Mouse (Mus musculus) erythroblast, embryonic 14.5 days (primary cell): ENCODE data around the gene Nmt1.

Source experiments
- GATA1 ChIP-seq: IDR thresholded peaks from 2 replicates; pipeline ENCODE4 v1.6.1; 2012; ENCODE audit warnings: low read length, inconsistent platforms, mixed read lengths
- TAL1 ChIP-seq: IDR thresholded peaks from 3 replicates; pipeline ENCODE4 v1.6.1; 2012; ENCODE audit warnings: low read length, inconsistent platforms, mixed read lengths

DNA sequence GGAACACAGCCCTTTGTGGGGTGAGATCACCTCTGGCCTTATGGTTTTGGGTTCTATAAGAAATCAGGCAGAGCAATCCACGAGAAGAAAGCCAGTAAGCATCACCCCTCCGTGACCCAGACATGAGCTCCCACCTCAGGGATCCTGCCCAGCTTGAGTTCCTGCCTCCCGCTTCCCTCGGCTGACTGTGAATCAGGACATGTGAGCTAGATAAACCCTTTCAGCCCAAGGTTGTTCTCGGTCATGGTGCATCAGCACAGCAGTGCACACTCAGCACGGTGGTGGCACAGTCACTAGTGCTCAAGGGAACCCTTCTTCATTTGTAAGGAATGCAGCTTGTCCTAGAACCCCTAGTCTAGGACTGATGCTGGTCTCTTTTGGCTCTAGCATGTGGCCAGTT, 9.1 kb upstream of the Nmt1 start:
- TF ChIP-seq TAL1 = no peak
- no peak for TF ChIP-seq GATA1
